Mouse (Mus musculus) limb, embryonic 12.5 days (tissue): Measurements from ENCODE around the gene Nr2e1. TPM values are rescaled to one million over a fixed set of nuclear protein-coding genes. Genes with fewer than 3 reads are reported as not detected.

Experiments used
- ATAC-seq: fragments of 200-750 bp; cut with Nextera tagmentation; 2 replicates; pipeline ENCODE4 v1.8.0; 2017; ENCODE audit warnings: low read depth, moderate TSS enrichment; ENCODE audit not compliant: insufficient number of reproducible peaks, insufficient read depth, low FRiP score, low TSS enrichment
- H3K27ac ChIP-seq: fragments of 300-500 bp; sonication (generic); 2 replicates; pipeline ENCODE4 v1.5.1; 2016; ENCODE audit warnings: mild to moderate bottlenecking, moderate library complexity
- H3K27me3 ChIP-seq: fragments of 300-500 bp; sonication (generic); 2 replicates; pipeline ENCODE4 v1.6.1; 2016; ENCODE audit warnings: mild to moderate bottlenecking, moderate library complexity
- H3K36me3 ChIP-seq: fragments of 300-500 bp; sonication (generic); 2 replicates; pipeline ENCODE4 v1.6.1; 2016; ENCODE audit warnings: mild to moderate bottlenecking, moderate library complexity
- H3K4me1 ChIP-seq: fragments of 300-500 bp; sonication (generic); replicated peaks from 2 replicates; pipeline ENCODE4 v1.6.1; 2016
- H3K4me2 ChIP-seq: fragments of 300-500 bp; sonication (generic); 2 replicates; pipeline ENCODE4 v1.6.1; 2016; ENCODE audit warnings: mild to moderate bottlenecking, moderate library complexity
- H3K4me3 ChIP-seq: fragments of 300-500 bp; sonication (generic); replicated peaks from 2 replicates; pipeline ENCODE4 v1.5.1; 2016; ENCODE audit warnings: mild to moderate bottlenecking
- H3K9ac ChIP-seq: fragments of 300-500 bp; sonication (generic); replicated peaks from 2 replicates; pipeline ENCODE4 v1.6.1; 2016; ENCODE audit warnings: mild to moderate bottlenecking, moderate library complexity
- H3K9me3 ChIP-seq: fragments of 300-500 bp; sonication (generic); 2 replicates; pipeline ENCODE4 v1.6.1; 2016; ENCODE audit warnings: mild to moderate bottlenecking, moderate library complexity
- WGBS: fragments of 180-500 bp; shearing (Covaris S2); methylation state at CpG from one replicate; pipeline ENCODE4 v1.1.7; 2016; 5-methylcytosine and 5-hydroxymethylcytosine counted together
- polyA plus RNA-seq: library from polyadenylated mRNA; unstranded; fragments of >200 nt; fragmentation: Nextera tagmentation; extraction: Ambion mirVana; gene quantifications from 2 replicates; pipeline ENCODE4 v1.2.1, GENCODE M21; 2016

Gene Nr2e1
- polyA plus RNA-seq, 1 experiment from 2014 or later = not detected

DNA sequence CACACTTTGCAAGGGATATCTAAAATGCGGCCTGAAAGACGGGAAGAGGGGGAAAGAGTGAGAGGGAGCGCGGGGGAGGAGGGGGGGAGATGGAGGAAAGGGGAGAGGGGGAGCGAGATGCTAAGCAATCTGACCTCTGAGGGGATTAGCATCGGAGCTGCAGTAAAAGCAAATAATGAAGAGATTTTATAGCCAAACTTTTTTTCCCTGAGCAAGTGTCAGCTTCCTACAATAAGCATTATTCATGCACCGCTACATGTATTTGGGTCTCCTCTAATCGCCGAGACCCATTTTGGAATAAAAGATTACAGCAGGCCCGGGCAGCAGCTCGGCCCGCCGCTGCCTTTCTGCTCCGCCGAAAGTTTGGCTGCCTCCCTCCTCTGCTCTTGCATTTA is 5.2 kb downstream of the Nr2e1 start:
- no peak overlapping the region for H3K27ac ChIP-seq
- H3K9me3 ChIP-seq = no peaks in the 10 kb centered on the region
- H3K4me2 ChIP-seq = no peak overlapping the region
- 1% methylated on average over 15 of the region's 15 CpGs for WGBS
- no peak overlapping the region for H3K4me3 ChIP-seq
- H3K4me1 ChIP-seq = peaks cover 28% of the 10 kb centered on the region
- H3K9ac ChIP-seq = no peak overlapping the region
- peaks cover 99% of the 10 kb centered on the region for H3K27me3 ChIP-seq
- ATAC-seq = no peak
- H3K36me3 ChIP-seq = no peaks in the 10 kb centered on the region

GRCm38 (mm10) chr10:42577525-42578280 is 5.7 kb downstream of the Nr2e1 start:
- H3K9ac ChIP-seq = no peak overlapping the region
- no peaks in the 10 kb centered on the region for H3K9me3 ChIP-seq
- no peak overlapping the region for H3K27ac ChIP-seq
- no peak overlapping the region for H3K4me2 ChIP-seq
- no peak overlapping the region for H3K4me3 ChIP-seq
- H3K4me1 ChIP-seq = peaks cover 24% of the 10 kb centered on the region
- peaks cover 99% of the 10 kb centered on the region for H3K27me3 ChIP-seq
- 1% methylated on average over 15 of the region's 15 CpGs for WGBS
- no peaks in the 10 kb centered on the region for H3K36me3 ChIP-seq
- ATAC-seq = no peak

DNA sequence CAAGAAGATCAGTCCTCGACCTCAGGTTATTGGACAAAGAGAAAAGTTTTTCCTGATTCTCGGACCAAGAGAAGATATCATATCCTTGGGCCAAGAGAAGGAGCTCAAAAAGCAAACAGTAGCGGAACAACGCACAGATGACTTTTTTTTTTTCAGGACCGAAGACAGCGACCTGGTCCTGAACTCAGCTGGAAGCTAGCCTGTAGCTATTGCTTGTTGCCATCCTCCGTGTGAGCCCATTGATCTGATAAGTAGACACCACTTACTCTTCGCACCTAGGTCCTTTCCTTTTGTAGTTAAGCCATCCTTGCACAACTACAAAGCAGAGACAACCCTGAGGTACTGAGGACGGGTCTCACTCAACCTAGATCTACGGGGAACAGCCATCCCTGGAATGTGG is 8.8 kb downstream of the Nr2e1 start:
- Histone ChIP-seq H3K4me3 (no peak overlapping the region), H3K4me2 (no peak overlapping the region), H3K27me3 (peaks cover 98% of the 10 kb centered on the region), H3K36me3 (no peaks in the 10 kb centered on the region), H3K4me1 (peaks cover 4% of the 10 kb centered on the region), H3K27ac (no peak overlapping the region), H3K9ac (no peak overlapping the region), H3K9me3 (no peaks in the 10 kb centered on the region)
- 2% methylated on average over 10 of the region's 10 CpGs for WGBS
- no peak for ATAC-seq

- no peaks in the 10 kb centered on the region for H3K36me3 ChIP-seq
- WGBS = 1% methylated on average over 15 of the region's 15 CpGs
- ATAC-seq = no peak
These were observed 10.5 kb downstream of the Nr2e1 start for GRCm38 (mm10) chr10:42572971-42573370.

DNA sequence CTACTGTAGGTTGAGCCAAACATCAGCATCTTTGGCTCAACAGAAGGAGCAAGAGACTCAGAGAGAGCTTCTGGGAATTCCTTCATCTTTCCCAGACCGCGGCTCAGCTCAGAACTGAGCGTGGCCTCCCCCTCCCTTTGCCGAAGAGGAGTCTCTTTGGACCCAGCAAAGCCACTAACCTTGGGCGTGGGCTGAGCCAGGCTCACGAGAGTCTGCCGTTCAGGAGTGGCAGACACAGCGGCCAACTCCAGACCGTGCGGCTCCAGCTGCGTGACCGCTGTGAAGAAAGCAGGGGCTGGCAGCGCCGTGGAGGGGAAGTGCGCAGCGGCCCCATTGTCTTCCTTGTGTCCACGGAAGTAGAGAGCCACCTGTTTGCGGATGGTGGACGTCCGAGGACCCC is 10.9 kb downstream of the Nr2e1 start:
- 2% methylated on average over 20 of the region's 20 CpGs for WGBS
- H3K9me3 ChIP-seq = no peaks in the 10 kb centered on the region
- no peak overlapping the region for H3K27ac ChIP-seq
- ATAC-seq = no peak
- H3K4me3 ChIP-seq = 0 out of 2 replicates have a peak overlapping the region, but pooled peaks have one; percentile 1
- no peaks in the 10 kb centered on the region for H3K4me1 ChIP-seq
- H3K27me3 ChIP-seq = peaks cover 94% of the 10 kb centered on the region
- H3K36me3 ChIP-seq = no peaks in the 10 kb centered on the region
- H3K9ac ChIP-seq = no peak overlapping the region
- no peak overlapping the region for H3K4me2 ChIP-seq

More at GRCm38 (mm10) chr10:42572971-42573370, 10.5 kb downstream of the Nr2e1 start:
- Histone ChIP-seq H3K27me3 (peaks cover 96% of the 10 kb centered on the region), H3K4me2 (no peak overlapping the region), H3K4me3 (0 out of 2 replicates have a peak overlapping the region, but pooled peaks have one; percentile 1), H3K27ac (no peak overlapping the region), H3K9ac (no peak overlapping the region), H3K4me1 (no peaks in the 10 kb centered on the region), H3K9me3 (no peaks in the 10 kb centered on the region)

DNA sequence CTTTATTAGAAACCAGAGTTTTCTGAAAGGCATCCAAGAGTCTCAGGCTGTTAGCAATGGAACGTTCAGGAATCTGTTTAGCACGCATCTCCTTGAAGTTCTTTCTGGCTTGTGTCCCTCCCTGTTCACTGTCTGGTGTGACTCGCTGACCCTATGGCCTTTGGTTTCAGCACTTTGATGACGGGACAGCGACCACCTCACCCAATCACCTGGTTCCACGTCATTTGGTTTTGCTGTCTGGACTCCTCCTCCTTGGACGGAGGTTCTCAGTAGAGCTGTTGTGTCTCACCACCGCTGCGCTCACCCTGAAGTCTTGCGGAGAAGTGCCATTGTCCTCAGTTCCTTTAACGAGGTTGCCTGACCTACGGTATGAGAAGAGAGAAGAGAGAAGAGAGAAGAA is 21.2 kb downstream of the Nr2e1 start:
- WGBS = 1% methylated on average over 12 of the region's 12 CpGs
- Histone ChIP-seq H3K4me2 (0 out of 2 replicates have a peak overlapping the region, but pooled peaks have one; percentile 2), H3K4me1 (no peaks in the 10 kb centered on the region), H3K27me3 (peaks cover 48% of the 10 kb centered on the region), H3K9ac (no peak overlapping the region), H3K9me3 (no peaks in the 10 kb centered on the region), H3K4me3 (no peak overlapping the region), H3K36me3 (no peaks in the 10 kb centered on the region), H3K27ac (no peak overlapping the region)
- 0 out of 2 replicates have a peak, but pooled peaks have one; percentile 47 for ATAC-seq

GRCm38 (mm10) chr10:42559581-42560200 is 23.7 kb downstream of the Nr2e1 start:
- no peak overlapping the region for H3K4me3 ChIP-seq
- H3K9me3 ChIP-seq = no peaks in the 10 kb centered on the region
- H3K36me3 ChIP-seq = no peaks in the 10 kb centered on the region
- ATAC-seq = no peak
- peaks cover 22% of the 10 kb centered on the region for H3K27me3 ChIP-seq
- no peak overlapping the region for H3K9ac ChIP-seq
- no peak overlapping the region for H3K27ac ChIP-seq
- WGBS = 76% methylated on average over 5 of the region's 5 CpGs
- no peak overlapping the region for H3K4me2 ChIP-seq
- no peaks in the 10 kb centered on the region for H3K4me1 ChIP-seq

GRCm38 (mm10) chr10:42546507-42546906 is 36.9 kb downstream of the Nr2e1 start:
- ATAC-seq = no peak
- Histone ChIP-seq H3K9ac (no peak overlapping the region), H3K4me3 (no peak overlapping the region), H3K4me1 (no peaks in the 10 kb centered on the region), H3K36me3 (no peaks in the 10 kb centered on the region), H3K27me3 (no peaks in the 10 kb centered on the region), H3K27ac (no peak overlapping the region), H3K9me3 (no peaks in the 10 kb centered on the region), H3K4me2 (no peak overlapping the region)
- 85% methylated on average over 3 of the region's 3 CpGs for WGBS

- Histone ChIP-seq H3K4me1 (no peaks in the 10 kb centered on the region), H3K4me2 (no peak overlapping the region), H3K4me3 (no peak overlapping the region), H3K9me3 (no peaks in the 10 kb centered on the region), H3K36me3 (no peaks in the 10 kb centered on the region), H3K9ac (no peak overlapping the region), H3K27me3 (no peaks in the 10 kb centered on the region), H3K27ac (no peak overlapping the region)
- no peak for ATAC-seq
- 80% methylated on average over 6 of the region's 6 CpGs for WGBS
These were observed 37.5 kb downstream of the Nr2e1 start for GRCm38 (mm10) chr10:42545707-42546503.

- H3K4me3 ChIP-seq = no peak overlapping the region
- no peak overlapping the region for H3K4me2 ChIP-seq
- H3K36me3 ChIP-seq = peaks cover 44% of the 10 kb centered on the region
- no peaks in the 10 kb centered on the region for H3K4me1 ChIP-seq
- H3K9me3 ChIP-seq = no peaks in the 10 kb centered on the region
- H3K9ac ChIP-seq = no peak overlapping the region
- no peak overlapping the region for H3K27ac ChIP-seq
- no peaks in the 10 kb centered on the region for H3K27me3 ChIP-seq
- ATAC-seq = no peak
- 86% methylated on average over 9 of the region's 9 CpGs for WGBS
These were observed 45.7 kb downstream of the Nr2e1 start for GRCm38 (mm10) chr10:42537571-42538316.
